In the genomic region with DNA sequence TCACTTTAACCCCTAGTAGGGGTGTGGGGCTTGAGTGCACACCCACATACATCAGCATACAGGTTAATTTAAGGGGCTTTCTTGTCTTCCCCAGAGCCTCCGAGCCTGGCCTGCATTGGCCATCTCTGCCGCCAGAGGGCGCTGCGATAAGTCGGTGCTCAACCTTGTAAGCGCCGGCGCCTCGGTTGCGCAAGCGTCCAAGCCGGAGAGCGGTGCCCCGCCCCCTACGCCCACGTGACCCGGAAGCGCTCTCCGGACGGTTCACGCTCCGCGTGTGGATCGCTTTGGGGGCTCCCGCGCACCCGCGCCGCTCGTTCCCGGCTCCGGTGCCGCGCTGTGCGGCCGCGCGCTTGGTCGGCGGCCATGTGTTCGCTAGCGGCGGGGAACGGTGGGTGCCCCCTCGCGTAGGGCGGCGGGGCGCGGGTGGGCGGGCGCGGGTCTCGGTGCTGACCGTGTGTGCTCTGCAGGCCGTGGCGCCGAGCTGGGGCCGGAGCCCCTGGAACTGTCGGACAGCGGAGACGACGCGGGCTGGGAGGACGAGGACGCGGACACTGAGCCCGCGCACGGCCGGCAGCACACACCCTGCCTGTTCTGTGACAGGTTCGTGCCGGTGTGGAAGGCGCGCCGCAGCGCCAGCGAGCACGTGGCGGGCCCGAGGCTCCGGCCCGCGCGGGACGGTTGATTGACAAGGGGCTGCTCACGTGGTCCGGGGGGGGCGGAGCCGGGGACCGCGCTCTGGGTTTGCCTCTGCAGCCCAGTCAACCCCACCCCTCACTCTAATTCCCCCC, we compare ENCODE assay signal across 8 mouse cellular contexts. TPM values are rescaled to one million over a fixed set of nuclear protein-coding genes. Genes with fewer than 3 reads are reported as not detected.
A peak's percentile ranks its signal among the peaks of the same experiment; 100 is the strongest.
DNase-seq lines count a peak whose midpoint lies in the region; ATAC-seq lines count a peak whose summit lies in the region.

A gene (plus strand): TSS at position 233 of the 788 bp plus-strand sequence.

- WGBS in intestine, embryonic 14.5 days = under 1% methylated on average over 86 of the region's 92 CpGs

- peak; percentile 86 for DNase-seq in adipocyte (ENCODE audit: low spot score)
- DNase-seq in embryo, embryonic 10 days (ENCODE audit: low spot score) = peak; percentile 98
- DNase-seq in gastrocnemius, postnatal 14 days = peak; percentile 97
- DNase-seq in intestine, embryonic 14.5 days (ENCODE audit: low spot score) = peak; percentile 99
- DNase-seq in left cerebral cortex, postnatal 14 days (ENCODE audit: low spot score in 2 of 2) = peak; percentile 99
- peak; percentile 98 for DNase-seq in mesoderm, embryonic 11.5 days (ENCODE audit: low read depth, low spot score)
- DNase-seq in right cerebral cortex, postnatal 36 days (ENCODE audit: low spot score in 2 of 2) = peak; percentile 97 to 98
- DNase-seq in yolk sac, embryonic 10.5 days (ENCODE audit: low spot score) = peak; percentile 93

- H3K27me3 ChIP-seq in intestine, embryonic 14.5 days (replicated peaks; ENCODE audit: control insufficient read depth, insufficient read depth, low read length) = no peaks in the 10 kb centered on the region

- H3K4me3 ChIP-seq in intestine, embryonic 14.5 days (ENCODE audit: low read depth, low read length) = peak within 1 kb of the TSS; percentile 65

- intact Hi-C loops in gastrocnemius, postnatal 14 days (cut with DNase I; ENCODE audit: low total_unique reads) = loop anchor here (5.0 kb wide), 1 partner anchor 144 kb away; no protein-coding TSS in a partner anchor
- intact Hi-C loops in left cerebral cortex, postnatal 14 days (cut with DNase I) = loop anchor here (1.0 kb wide), 1 partner anchor 145 kb away; no protein-coding TSS in a partner anchor

- peaks cover 24% of the 10 kb centered on the region for H3K36me3 ChIP-seq in intestine, embryonic 14.5 days (ENCODE audit: control insufficient read depth, insufficient read depth, low read length)

- ATAC-seq in intestine, embryonic 14.5 days (replicated peaks; ENCODE audit: low FRiP score, low TSS enrichment, low read depth) = peak; percentile 97

- H3K27ac ChIP-seq in intestine, embryonic 14.5 days (ENCODE audit: low read depth) = peak within 1 kb of the TSS; percentile 78

- no peaks in the 10 kb centered on the region for H3K9me3 ChIP-seq in intestine, embryonic 14.5 days (ENCODE audit: control insufficient read depth, low read length)

- peaks cover 7% of the 10 kb centered on the region for H3K4me1 ChIP-seq in intestine, embryonic 14.5 days (replicated peaks; ENCODE audit: control insufficient read depth, insufficient read depth, low read length)

- peak within 1 kb of the TSS; percentile 77 for H3K9ac ChIP-seq in intestine, embryonic 14.5 days (ENCODE audit: low read length)

- peak within 1 kb of the TSS; percentile 71 for H3K4me2 ChIP-seq in intestine, embryonic 14.5 days (ENCODE audit: low read length)

RNA-seq across cellular contexts. Expression of the gene that starts here (rescaled TPM):
- total RNA-seq in gastrocnemius, postnatal 14 days (2021) = 10 to 100 TPM in 1 of 2 experiments, 1 to 10 TPM in 1; 8.8 to 10.7 TPM
- 58.3 and 60.7 TPM in 2 replicates for polyA plus RNA-seq in intestine, embryonic 14.5 days (2014; fragmentation: Nextera tagmentation; extraction: Ambion mirVana)
- total RNA-seq in left cerebral cortex, postnatal 14 days (2021) = 10 to 100 TPM; 32.6 to 33.9 TPM

Comparison
In these comparisons a context has a peak if more than half of its experiments do, and no peak if none do; other contexts are left out.
1. Peak in every context shown above with its lines: DNase-seq, ATAC-seq, H3K4me3 ChIP-seq and H3K27ac ChIP-seq.